Mouse (Mus musculus) left cerebral cortex, adult 9 months (tissue): Measurements from ENCODE around the gene Rbfox2.

ENCODE experiments used
- DNase-seq, 2 experiments: peaks; one replicate each; pipeline ENCODE4 v3.0.0; 2022; ENCODE audit warnings: low spot score in 2 of 2

Rbfox2 gene

DNA sequence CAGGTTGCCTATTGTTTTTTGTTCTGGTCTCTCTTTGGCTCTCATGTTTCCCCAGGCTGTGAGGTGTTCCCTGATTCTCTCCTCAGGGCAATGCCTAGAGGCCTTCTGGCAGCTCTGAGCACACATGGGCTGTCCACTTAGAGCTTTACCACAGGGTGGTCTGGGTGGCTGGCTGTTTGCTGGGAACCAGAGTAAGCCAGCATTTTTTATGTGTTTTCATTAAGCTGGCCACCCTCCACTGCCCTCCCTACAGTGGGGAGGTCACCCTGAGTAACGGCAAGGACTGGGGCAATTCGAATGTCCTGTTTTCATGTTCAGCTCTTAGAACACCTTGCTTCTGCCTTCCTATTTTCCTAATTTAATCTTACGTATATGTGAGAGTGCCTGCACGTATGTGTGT lies 24.6 kb upstream of the Rbfox2 start:
- DNase-seq = no peak

DNA sequence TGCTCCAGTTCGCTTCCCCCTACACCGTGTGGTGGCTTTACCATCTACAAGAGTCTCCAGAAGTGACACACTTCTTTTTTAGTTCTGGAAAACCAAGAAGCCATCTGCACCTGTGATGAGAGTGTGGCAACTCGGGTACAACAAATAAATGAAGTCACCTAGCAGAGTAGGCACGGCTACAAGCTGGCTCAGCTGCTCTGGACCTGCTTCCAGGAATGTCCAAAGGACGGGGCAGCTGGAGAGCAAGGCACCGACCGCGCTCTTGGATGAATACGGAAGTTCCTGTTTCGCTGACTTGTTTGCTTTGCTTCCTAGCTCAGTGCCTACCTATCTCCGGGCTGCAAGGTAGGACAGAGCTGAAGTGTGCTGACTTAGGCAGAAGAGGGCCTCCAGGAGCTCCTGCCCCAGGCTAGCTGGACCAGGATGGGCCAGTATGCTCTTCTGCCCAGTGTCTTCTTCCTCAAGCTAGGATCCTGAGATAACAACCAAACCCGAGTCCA lies 22.9 kb upstream of the Rbfox2 start:
- DNase-seq = no peak

DNA sequence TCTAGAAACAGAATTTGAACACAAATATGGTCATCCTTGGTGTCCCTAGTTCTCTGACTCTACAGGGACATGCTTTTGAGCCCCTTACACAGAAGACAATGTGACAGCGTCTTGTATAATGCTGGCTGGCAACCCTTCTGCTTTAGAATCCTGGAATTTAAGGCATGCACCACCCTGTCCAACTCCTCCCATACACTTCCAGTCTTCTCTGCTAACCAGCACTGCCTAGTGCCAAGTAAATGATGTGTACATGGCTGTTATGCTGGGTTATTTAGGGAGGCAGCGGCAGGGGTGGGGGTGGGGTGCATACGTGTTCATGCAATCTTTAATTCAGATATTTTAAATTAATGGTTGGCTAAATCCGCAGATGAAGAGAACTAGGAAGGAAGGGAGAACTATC lies 19.6 kb upstream of the Rbfox2 start:
- no peak for DNase-seq

DNA sequence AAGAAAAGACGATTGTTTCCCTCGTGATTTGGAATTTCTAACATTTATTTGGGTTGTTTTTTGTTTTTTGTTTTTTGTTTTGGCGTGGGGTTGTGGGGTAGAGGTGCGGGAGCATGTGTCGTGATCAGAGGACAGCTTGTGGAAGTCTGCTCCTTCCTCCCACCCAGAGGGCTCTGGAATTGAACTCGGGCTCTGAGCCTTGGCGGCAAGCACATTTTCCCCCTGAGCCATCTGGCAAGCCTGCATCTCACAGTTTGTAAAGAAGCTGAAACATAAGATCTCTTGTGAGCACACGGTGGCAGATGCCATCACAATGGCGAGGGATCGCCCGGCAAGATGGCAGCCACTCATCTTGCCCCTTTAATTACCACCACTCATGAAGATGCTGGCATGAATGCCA lies 17.6 kb upstream of the Rbfox2 start:
- DNase-seq = no peak

DNA sequence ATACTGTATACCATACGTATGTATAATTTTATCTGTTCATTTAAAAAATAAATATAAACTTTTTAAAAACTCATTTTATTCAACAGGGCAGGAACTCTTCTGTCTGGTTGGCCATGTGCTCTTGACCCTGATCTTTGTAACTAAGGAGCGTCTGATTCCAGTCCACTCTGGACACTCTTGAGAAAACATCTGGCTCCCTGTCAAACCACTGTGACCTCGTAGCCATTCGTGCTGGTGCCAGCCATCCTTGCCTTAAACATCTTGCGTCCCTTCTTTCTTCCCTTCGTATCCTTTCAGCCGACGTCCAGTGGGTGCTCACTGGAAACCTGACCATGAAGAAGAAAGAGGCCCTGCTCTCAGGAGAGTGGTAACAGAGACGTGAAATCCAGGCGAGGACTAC lies 16.4 kb upstream of the Rbfox2 start:
- DNase-seq = no peak

DNA sequence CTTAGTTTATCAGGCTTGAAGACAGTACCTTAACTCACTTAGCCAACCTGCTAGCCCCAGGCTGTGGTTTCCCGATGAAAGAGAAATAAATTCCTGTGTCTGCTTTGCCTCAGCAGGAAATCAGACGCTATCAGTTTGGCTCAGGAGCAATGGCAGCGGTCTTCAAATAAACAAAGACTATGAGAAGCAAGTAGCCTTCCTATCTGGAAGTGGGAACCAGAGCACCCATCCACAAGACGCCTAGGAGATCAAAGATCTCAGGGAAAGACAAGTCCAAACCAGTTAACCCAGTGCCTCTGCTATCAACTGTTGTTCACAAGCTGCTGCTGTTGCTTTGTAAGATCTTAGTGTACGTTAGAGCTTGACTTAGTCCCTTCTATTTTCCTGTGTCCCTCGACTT lies 6.9 kb upstream of the Rbfox2 start:
- DNase-seq = no peak

DNA sequence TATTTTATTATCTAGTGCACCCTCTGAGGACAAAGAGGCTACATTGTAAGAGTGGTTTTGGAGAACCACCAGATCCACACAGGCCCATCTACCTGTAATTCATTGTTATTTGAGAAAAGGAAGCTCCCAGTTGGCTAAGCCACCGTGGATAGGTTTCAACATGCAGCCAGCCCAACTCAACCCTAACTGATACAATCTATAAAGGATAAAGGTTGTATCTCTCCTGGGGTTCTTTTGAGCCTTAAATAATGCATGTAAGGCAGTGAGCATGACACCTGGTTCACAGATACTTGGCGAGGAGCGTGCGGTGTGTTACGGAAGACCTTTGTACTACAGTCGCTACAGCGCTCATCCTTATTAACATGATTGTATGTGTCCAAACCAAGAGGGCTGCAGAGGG lies 6.0 kb upstream of the Rbfox2 start:
- no peak for DNase-seq

DNA sequence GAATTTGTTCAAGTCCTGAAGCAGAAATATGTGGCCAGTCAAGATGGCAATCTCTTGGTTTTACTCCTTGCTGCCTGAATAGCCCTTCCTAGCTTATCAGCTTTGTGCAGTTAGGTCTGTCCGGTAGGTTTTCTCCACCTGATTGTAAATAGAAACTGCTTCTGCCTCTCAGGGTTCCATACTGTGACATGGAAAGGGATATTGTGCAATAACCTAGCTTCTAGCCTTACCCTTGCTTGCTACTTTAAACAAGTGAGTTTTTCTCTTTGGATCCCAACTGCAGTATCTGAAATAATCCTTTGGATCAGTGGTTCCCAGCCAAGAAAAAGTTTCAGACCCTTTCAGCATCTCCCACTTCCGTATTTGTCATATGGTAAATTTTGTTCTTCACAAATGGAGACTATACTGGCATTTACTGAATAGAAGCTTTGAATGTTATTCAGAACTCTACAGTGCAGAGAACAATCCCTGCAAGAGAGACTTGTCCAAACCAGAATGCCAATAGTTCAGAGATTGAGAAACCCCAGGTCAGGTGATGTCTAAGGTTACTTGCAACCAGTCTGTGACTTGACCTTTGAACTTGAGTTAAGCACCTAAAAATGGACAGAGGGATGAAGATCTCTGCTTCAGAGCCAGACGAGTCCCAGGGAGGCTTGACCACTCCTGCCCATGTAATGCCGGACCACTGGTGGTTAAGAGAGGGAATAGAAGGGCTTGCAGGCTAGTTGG lies 1.1 kb upstream of the Rbfox2 start:
- no peak for DNase-seq

DNA sequence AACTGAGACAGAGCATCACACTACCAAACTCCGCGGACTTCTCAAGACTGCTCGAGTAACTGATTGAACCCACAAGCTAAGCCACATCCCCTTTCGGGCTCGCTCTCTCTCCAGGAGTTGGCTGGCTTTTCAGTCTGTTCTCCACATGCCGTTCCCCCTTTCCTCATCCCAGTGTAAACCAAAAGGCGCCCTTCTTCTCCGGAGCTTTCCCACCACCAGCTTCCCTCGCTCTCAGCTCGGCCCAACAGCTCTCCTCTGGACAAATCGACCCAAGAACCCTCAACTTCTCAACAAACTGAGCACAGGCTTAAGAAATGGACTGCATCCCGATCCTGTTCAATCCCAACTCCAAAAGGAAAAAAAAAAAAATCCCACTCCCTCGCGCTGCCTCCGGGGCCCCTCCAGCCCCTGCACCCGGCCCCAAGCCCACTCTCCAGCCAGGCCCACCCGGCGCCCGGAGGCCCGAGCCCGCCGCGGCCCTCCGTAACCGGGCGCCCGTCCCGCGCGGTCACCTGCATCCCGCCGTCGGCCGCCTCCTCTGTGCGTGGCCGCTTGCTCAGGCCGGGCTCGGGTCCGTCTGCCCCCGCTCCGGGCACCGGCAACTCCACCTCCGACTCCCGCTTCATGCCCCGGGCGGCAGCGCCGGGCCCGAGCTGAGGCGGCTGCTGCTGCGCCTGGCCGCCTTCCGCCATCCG lies 805 bp downstream of the Rbfox2 start:
- DNase-seq = peak in 1 of 2 experiments; percentile 34

DNA sequence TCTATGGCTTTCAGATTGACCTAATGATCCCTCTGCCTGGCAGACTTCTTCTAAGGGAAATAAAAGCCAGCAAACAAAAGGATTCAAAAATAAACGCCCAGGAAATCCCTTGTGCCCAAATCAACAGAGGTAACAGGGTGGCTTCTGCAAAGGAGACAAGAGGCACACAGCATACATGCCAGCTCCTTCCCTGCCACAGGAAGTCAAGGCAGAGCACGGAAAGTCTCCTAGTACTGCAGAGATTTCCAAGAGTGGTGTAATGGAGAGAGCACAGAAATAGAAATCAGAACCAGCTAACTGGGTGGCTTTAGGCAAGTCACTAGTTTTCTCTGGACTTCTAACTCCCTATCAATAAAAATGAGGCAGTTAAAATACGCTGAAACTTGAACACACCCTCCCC lies 1.8 kb downstream of the Rbfox2 start:
- no peak for DNase-seq

DNA sequence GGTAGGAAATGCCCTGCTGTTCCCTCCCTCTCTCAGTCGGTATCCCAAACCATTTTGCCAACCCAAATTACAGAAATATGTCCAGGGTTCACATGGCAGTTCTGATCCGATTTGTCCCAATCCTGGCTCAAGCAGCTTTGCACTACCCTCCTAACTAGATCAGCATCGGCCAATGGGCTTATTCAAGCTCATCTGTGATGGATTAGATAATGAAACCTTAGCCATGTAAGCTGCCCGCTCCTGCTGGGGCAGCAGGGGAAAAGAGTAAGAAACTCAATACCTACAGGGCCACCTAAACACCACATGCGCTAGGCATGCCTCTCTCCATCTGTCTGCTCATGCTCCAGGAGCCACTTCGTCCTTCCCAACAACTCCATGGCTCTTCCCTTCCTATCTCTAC lies 5.7 kb downstream of the Rbfox2 start:
- DNase-seq = no peak

DNA sequence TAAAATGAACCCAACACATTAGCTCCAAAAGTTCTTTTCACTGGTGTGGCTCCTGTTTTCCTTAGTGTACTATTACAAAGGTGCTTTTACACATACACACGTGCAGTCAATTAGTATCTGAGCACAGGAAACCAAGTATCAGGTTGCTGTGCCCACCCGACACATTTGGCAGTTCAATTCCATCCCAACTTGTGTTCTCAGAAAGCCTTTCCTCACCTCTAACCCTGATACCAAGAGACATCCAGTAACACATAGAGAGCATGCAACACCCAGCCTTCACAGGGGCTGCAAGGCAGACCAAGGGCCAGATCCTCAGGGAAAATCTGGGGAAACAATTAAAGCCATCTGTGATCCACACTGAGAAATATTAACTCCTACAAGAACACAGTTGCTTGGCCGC lies 8.2 kb downstream of the Rbfox2 start:
- no peak for DNase-seq

DNA sequence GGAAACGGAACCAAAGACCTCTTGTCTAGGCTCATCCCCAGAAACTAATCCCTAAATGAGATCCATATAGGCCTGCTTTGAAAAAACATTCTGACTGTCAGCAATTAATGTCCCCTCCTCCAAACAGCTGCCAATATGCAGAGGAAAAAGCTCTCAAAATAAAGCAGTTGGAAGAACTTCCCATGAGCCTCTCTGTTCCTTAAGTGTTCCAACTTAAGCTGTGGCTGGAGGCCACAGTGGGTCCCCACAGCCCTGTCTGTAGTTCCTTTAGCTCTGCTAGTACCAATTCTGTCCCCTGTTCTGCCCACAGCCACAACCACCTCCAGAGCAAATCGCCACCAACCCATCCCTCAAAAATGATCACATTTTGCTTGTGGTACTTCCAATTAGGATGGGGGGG lies 10.2 kb downstream of the Rbfox2 start:
- no peak for DNase-seq

DNA sequence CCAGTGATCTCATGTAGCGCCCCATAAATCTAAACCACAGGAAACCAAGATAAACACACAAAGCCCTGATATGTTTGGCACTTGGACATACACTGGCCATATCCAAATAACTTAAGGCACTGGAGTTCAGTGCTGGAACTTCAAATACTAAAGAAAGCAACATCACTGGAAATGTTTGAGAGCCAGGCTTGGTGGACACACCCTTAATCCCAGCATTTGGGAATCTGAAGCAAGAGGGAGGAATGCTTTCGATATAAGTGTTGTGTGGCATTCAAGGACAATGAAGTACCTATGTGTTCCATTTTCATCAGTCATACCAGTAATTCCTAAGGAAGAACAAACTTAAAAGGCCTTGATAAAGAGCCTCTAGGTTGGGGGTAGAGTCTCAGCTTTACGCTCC lies 13.3 kb downstream of the Rbfox2 start:
- DNase-seq = no peak

DNA sequence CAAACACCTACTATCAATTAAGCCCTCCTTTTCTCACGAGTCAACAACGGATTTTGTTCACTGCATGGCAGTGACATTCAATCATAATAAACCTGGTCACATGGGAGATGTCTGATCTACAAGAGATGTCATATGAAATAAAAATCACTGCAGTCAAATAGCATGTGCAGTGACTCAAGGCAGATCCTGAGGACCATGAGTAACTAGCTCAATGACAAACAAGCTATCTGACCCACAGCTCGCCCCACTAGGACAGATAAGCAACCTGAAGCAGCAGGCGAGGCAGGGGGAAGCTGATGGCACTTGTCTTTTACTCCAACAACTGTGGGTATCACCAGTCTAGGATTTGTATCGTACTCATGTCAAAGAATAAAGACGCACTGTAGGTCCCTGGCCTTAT lies 14.4 kb downstream of the Rbfox2 start:
- no peak for DNase-seq

DNA sequence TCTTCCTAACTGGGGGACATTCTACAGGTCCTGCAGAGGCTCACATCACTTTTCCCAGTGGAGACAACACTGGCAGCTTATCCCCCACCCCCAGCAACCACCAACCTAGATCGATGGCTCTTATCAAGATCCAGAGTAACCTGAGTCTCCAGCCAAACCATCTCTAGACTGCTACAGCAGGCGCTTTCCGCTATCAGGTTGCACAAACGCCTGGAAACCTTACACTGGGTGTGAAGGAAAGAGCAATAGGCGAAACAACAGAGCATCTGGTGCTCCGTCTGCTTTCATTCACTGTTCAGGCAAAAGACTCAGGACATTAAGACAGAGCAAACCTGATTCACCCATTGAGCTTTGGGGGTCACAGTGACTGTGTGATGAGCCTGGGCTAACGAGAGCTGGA lies 15.3 kb downstream of the Rbfox2 start:
- DNase-seq = no peak

DNA sequence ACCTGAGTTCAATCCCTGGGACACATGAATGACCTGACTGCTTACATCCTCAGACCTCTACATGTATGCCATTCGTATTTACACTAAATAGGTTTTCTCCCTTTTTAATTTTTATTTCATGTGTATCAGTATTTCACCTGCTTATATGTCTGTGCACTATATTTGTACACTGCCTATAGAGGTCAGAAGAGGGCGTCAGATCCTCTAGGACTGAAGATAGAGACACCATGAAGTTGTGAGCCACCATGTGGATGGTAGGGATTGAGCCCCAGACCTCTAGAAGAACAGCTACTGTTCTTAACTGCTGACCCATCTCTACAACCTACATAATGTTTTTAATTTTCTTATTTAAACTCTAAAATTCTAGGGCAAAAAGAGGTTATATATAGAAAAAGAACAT lies 16.5 kb downstream of the Rbfox2 start:
- no peak for DNase-seq

DNA sequence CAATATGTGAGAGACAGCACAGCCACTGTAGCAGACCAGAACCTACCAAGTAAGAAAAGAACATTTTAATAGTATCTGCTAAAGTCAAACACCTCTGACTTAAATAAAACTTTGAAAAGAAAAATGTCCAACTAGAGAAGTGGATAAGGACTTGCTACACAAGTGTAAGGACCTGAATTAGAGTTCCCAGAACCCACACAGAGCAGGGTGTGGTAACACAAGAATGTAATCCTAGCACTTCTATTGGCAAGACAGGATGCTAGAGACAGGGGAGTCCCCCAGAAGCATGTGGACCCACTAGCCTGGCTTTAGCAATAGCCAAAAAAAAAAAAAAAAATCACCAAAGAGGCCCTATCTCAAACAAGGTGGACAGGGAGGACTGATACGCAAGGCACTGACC lies 26.7 kb downstream of the Rbfox2 start:
- no peak for DNase-seq

DNA sequence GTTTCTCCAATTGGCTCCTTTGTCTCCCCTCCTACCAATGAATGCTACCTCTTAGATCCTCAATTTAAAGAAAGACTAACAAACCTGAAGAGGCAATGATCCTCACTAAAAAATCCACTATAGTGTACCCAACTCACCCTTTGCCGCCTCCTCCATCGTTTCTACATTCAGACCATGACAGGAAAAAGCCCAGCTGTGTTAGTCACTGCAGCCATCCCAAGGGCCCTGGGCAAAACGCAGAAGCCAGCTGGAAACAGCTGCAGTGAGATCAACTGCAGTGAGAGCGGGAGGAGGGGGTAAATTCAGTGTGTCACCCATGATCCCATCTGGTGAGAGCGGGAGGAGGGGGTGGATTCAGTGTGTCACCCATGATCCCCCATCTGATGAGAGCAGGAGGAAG lies 28.0 kb downstream of the Rbfox2 start:
- no peak for DNase-seq

DNA sequence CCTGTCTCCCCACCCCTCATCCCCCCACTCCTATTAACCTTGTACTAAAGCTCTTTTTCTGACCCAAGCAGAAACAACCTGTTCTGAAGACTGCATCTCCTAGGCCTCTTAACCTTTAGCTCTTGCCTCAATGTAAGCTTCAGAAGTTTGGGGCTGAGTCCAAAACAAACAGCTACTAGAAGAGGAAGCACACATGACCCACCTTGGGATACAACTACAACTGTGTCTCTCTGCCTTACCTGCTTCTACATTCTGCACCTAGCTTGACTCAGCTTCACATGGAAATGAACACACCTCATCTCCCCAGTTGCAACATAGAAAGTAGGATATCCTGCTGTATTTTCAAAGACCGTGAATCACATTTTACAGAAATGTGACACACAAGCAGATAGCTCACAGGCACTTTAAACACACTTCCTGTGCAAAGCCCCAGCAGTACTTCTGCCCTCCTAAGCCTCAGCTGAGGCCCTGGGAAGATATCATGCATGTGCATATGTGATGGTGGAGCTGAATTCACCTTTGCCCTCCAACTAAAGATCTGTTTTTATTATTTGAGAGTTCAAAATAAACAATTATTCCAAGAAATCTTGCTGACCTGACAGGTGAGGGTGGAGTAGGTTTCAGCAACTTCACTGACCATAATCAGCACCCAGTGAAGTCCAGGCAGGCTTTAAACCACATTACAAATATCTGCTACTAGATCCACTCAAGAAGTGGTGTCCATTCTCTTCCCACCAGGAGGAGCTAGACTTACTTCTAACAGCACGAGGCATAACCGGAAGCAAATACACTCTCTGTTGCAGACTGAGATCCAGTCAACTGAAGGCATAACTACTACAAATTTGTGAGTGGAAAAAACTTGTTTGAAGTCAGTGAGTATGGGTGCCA lies 29.7 kb downstream of the Rbfox2 start:
- no peak for DNase-seq

DNA sequence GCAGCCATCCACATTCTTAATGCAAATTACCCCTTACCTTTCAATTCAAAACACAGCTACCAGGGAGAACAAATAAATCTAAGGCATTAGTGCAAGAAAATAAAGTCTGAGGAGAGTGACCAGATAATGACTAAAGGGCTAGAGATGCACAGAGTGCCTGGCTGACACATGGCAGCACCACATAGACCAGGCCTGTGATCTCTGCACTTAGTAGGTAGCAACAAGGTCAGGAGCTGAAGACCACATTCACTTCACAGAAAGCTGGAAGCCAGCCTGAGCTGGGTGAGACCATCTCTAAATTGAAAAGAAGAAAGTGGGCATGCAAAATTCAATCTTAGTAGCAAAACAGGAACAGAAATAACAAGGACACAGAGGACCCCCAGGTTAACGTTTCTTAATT lies 30.5 kb downstream of the Rbfox2 start:
- DNase-seq = no peak

DNA sequence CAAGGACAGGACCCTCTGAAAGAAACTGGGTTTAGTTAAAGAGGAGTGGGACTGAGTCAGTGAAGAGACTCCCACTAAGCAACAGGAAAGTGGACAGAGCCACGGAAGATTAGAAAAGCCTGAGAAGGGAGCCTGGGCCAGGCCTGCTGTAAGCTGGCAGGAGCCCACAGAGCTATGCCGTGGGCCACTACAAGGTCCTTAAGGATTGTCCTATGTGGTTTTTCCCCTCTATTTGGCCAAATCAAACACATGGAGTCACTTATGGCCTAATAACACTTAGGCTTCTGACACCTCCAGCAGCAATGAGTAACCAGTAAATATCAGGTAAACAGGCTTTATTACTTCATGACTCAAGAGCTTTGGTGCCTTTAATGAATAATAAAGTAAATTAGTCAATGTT lies 31.2 kb downstream of the Rbfox2 start:
- DNase-seq = no peak

DNA sequence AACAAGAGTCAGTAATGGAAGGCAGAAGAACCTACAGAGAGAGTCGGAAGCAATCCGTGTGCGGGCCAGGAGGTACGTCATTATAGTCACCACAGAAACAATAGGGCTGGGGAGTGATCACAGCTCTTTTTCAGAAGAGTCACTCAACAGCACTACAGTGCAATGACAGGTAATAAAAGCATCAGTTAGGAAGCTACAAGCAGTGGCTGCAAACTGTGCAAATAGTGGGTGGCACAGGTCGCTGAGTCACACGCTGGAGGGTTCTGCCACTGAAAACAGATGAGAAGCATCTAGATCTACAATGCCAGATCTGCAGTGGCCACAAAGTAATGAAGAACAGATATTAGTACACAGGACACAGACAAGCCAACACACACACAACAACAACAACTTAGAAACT lies 32.9 kb downstream of the Rbfox2 start:
- no peak for DNase-seq
